Mouse (Mus musculus): Measurements from ENCODE around the gene Gtf2f2.

DNA sequence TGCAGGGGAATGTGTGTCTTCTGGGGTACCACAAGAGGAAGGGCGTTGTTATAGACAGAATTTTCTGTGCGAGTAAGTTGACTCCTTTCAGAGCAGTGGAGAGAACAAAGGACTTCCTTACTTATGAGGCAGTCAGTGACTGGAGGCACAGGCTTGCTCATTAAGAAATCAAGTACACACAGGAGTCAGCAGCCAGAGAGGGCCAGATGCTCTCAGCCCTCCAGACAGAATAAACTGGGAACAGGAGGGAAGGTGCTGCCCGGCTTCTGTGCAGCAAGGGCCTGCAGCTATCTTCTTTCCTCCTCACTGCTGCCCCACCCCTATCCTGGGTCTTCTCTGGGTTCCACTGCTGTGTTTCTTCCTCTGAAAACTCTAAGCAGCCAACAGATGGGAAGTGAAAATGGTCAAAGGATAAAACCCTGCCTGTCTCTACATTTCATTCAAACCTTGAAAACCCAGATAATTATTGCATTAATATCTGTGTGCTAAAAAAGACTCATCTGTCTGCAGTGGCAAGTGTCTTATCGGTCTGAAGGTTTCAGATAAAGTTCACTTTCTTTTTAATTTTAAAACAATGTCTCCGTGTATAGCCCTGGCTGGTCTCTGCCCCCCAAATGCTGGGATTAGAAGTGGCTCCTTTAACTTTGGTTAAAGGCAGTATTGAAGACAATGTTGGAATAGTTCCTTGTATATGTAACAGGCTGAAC, 109.7 kb downstream of the Gtf2f2 start:
- TF ChIP-seq CTCF (IDR thresholded peaks at IDR 0.05; ENCODE audit: extremely low read depth, insufficient read depth, low read length) (no peak), POLR2A (IDR thresholded peaks at IDR 0.05; ENCODE audit: extremely low read depth, insufficient read depth, low read length) (no peak)
